Mouse (Mus musculus) macrophage (primary cell): Measurements from ENCODE around the gene Zbtb5. TPM values are rescaled to one million over a fixed set of nuclear protein-coding genes. Genes with fewer than 3 reads are reported as not detected.

Experiments
- polyA plus RNA-seq: library from polyadenylated mRNA; stranded (reverse); fragments of 250-400 nt; gene quantifications from 3 replicates; pipeline ENCODE4 v1.2.4, GENCODE M21; 2018; ENCODE audit warnings: inconsistent platforms

Gene Zbtb5
- polyA plus RNA-seq, 1 experiment from 2014 or later: 4.9 TPM

Other genes with a start within 250 kb of the Zbtb5 start
- 2.3 to 8.6 TPM (median 2.9 TPM) in 3 replicates for gene Grhpr, start 31.0 kb downstream of the Zbtb5 start, polyA plus RNA-seq
- 2.3 to 8.3 TPM (median 3.3 TPM) in 3 replicates for gene Polr1e, start 6.2 kb upstream of the Zbtb5 start, polyA plus RNA-seq
- gene Fbxo10, start 72.2 kb upstream of the Zbtb5 start, polyA plus RNA-seq: 1.9 to 2.7 TPM (median 2.7 TPM) in 3 replicates
- gene Tomm5, start 95.7 kb upstream of the Zbtb5 start, polyA plus RNA-seq: 60.3 to 124 TPM (median 74.8 TPM) in 3 replicates
- not detected in 3 replicates for gene Frmpd1, start 172.5 kb upstream of the Zbtb5 start, polyA plus RNA-seq